Mouse (Mus musculus): ENCODE measurements at regions not wholly inside any gene's neighbourhood (a gene's known extent, or its start where the extent isn't known, plus 50 kb on each side); places are given as distances from the start of the nearest gene placed in this dataset.

DNA sequence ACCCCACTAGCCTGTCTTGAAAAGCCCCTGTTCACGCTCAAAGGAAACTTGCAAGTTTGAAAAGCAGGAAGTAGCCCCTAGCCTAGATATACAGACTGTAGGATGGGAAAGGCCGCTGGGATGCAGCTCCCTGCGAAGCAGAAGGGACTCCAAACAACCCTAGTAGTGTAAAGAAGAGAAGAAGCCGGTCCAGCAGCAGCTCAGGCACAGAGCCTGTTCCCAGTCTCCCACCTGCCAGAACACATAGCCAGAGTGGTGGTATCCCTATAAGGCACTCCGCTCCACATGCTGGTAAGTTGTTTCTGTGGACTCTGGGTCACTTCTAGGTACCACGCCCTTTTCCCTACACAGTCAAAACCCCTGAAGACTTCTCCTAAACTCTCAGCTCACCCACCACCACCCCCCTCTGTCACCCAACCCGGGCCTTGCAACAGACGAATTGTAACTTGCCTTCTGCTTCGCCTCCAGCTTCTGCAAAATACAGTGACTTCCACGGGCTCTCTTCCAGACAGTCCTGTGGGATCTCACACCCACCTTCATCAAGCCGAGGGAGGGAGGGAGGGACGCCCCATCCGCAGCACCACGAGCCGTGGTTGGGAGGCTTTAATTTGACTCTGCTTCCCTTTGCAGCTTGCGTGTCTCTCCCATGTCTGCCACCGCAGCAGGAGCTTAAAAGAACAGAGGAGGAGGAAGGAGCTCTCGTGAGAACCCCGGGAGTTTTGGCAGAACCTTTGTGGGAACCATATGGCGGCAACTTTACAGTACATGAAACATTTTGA lies 285.2 kb downstream of the Rwdd3 start:
- TF ChIP-seq CTCF (IDR thresholded peaks at IDR 0.05; ENCODE audit: low read depth, low read length), result no peak
- TF ChIP-seq POLR2AphosphoS5 (IDR thresholded peaks at IDR 0.05; ENCODE audit: insufficient replicate concordance, low read depth, low read length), result no peak
- TF ChIP-seq GATA1 (IDR thresholded peaks at IDR 0.05; ENCODE audit: borderline replicate concordance, low read length), result no peak
- TF ChIP-seq TAL1 (conservative IDR thresholded peaks at IDR 0.05; ENCODE audit: low read depth, low read length), result no peak
